Mouse (Mus musculus): ENCODE results near the gene Galnt12.

DNA sequence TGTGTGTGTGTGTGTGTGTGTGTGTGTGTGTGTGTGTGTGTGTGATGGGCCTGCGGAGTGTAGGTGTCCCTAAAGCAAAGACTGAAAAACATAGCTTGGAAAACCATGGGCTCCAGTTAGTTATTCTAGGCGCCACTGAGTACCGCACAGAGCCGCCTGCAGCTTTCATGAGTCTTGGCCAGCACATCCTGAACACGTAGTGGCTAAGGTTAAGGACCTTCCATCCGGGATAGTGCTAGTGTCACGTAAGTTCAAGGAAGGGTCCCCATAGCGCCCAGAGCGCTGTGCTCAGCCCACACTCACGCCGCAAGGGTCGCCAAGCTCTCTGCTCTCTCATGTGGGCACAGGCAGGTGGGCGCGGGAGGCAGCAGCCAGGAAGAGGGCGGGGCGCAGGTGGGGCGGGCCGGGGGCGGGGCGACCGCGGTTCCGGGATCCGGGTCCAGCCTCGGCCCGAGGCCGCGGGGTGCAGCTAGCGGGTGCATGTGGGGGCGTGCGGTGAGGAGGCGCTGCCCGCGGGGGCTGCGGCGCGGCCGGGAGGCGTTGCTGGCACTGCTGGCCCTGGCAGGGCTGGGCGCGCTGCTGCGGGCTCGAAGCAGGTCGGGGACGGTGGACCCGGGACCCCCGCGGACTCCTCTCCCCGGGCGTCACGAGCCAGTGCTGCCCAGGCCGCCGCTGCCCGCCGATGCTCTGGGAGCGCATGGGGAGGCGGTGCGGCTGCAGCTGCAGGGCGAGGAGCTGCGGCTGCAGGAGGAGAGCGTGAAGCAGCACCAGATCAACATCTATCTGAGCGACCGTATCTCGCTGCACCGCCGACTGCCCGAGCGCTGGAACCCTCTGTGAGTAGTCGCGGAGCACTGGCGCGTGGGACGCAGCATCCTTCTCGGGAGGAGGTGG lies at the start of gene Galnt12:
- no peak for TF ChIP-seq CTCF (IDR thresholded peaks at IDR 0.05; ENCODE audit: low read depth)
- no peak for TF ChIP-seq EP300 (optimal IDR thresholded peaks at IDR 0.05)

All from stomach, postnatal 0 days (tissue).